In the genomic region with DNA sequence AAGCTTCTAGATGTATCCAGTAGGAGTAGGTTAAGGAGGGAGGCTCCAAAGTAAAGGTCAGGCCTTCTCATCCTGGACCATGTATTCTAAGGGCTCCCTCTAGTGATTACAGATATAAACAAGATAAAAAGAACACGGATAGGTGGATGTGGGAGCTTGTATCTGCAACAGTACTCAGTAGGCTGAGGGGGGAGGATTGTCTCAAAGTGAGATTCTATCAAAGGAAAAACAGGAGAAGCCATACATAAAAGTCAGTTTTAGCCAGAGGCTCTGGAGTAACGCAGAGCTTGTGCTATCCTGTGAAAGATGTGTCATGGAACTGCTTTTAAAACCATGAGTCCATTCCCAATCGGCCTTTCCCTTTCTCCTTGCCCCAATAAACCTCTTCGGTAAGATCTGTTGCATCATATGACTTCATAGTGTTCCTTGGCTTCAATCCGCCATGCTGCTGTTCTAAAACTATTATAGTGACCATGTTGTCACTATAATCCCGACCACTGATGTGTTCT, we compare ENCODE assay signal across 8 mouse cellular contexts. TPM values are rescaled to one million over a fixed set of nuclear protein-coding genes. Genes with fewer than 3 reads are reported as not detected.
DNase-seq lines count a peak whose midpoint lies in the region; ATAC-seq and TF ChIP-seq lines count a peak whose summit lies in the region.

No protein-coding gene starts in this region.

- peaks cover 12% of the 10 kb centered on the region; the same call in 1 of the 2 replicates for H3K4me1 ChIP-seq in liver, adult 2 months (ENCODE audit: control insufficient read depth, insufficient read depth, low read length)
- H3K4me1 ChIP-seq in brown adipose tissue, adult 24 weeks (ENCODE audit: control insufficient read depth, insufficient read depth, insufficient read length, low read length): peaks cover 3% of the 10 kb centered on the region; the same call in 1 of the 2 replicates
- H3K4me1 ChIP-seq in forebrain, embryonic 16.5 days (replicated peaks; ENCODE audit: control insufficient read depth, insufficient read depth, low read length): peaks cover 14% of the 10 kb centered on the region
- peaks cover 3% of the 10 kb centered on the region; the same call in 1 of the 2 replicates for H3K4me1 ChIP-seq in kidney, adult 2 months (ENCODE audit: control insufficient read depth, insufficient read depth, low read length)
- H3K4me1 ChIP-seq in liver, embryonic 16.5 days (ENCODE audit: control insufficient read depth, low read depth, low read length): peaks cover 16% of the 10 kb centered on the region
- peaks cover 20% of the 10 kb centered on the region for H3K4me1 ChIP-seq in neural tube, embryonic 15.5 days

- no peaks in the 10 kb centered on the region for H3K79me2 ChIP-seq in liver, adult 2 months (ENCODE audit: control insufficient read depth, insufficient read depth, low read length)

- no peaks in the 10 kb centered on the region for H3K9me3 ChIP-seq in forebrain, embryonic 16.5 days (ENCODE audit: control insufficient read depth, low read length)
- no peaks in the 10 kb centered on the region for H3K9me3 ChIP-seq in liver, embryonic 16.5 days (replicated peaks; ENCODE audit: control insufficient read depth, low read length)
- H3K9me3 ChIP-seq in neural tube, embryonic 15.5 days (replicated peaks): no peaks in the 10 kb centered on the region

- no peaks in the 10 kb centered on the region for H3K27me3 ChIP-seq in liver, adult 2 months (ENCODE audit: control insufficient read depth, insufficient read depth, low read length)
- no peaks in the 10 kb centered on the region for H3K27me3 ChIP-seq in forebrain, embryonic 16.5 days (replicated peaks; ENCODE audit: control insufficient read depth, insufficient read depth, low read length)
- H3K27me3 ChIP-seq in kidney, adult 2 months (replicated peaks; ENCODE audit: control insufficient read depth, insufficient read depth, low read length): no peaks in the 10 kb centered on the region
- no peaks in the 10 kb centered on the region for H3K27me3 ChIP-seq in liver, embryonic 16.5 days (ENCODE audit: control insufficient read depth, insufficient read depth, low read depth, low read length)
- H3K27me3 ChIP-seq in neural tube, embryonic 15.5 days (replicated peaks): no peaks in the 10 kb centered on the region

- peak; percentile 21 for ATAC-seq in forebrain, embryonic 16.5 days
- no peak for ATAC-seq in liver, embryonic 16.5 days (ENCODE audit: low read depth)
- ATAC-seq in neural tube, embryonic 15.5 days (ENCODE audit: low FRiP score): peak; percentile 42

- no peaks in the 10 kb centered on the region for H3K36me3 ChIP-seq in liver, adult 2 months (ENCODE audit: control insufficient read depth, insufficient read depth, low read length)
- H3K36me3 ChIP-seq in forebrain, embryonic 16.5 days (ENCODE audit: control insufficient read depth, insufficient read depth): no peaks in the 10 kb centered on the region
- H3K36me3 ChIP-seq in kidney, adult 2 months (ENCODE audit: control insufficient read depth, insufficient read depth, low read length): no peaks in the 10 kb centered on the region
- H3K36me3 ChIP-seq in liver, embryonic 16.5 days (ENCODE audit: control insufficient read depth, insufficient read depth): no peaks in the 10 kb centered on the region
- no peaks in the 10 kb centered on the region for H3K36me3 ChIP-seq in neural tube, embryonic 15.5 days

- TF ChIP-seq CTCF in liver, adult 2 months (IDR thresholded peaks at IDR 0.05; ENCODE audit: low read depth, low read length): 0 out of 2 replicates have a peak, but pooled peaks have one; percentile 17
- TF ChIP-seq CTCF in kidney, adult 2 months (conservative IDR thresholded peaks at IDR 0.05; ENCODE audit: insufficient read depth, insufficient read length, low read depth, low read length): 0 out of 2 replicates have a peak, but pooled peaks have one; percentile 11

- H3K4me2 ChIP-seq in forebrain, embryonic 16.5 days (ENCODE audit: low read length): peak overlapping the region; percentile 62
- H3K4me2 ChIP-seq in liver, embryonic 16.5 days (ENCODE audit: low read depth, low read length): peak overlapping the region; percentile 85
- peak overlapping the region; percentile 59 for H3K4me2 ChIP-seq in neural tube, embryonic 15.5 days

- peak; percentile 80 for DNase-seq in liver, adult 2 months (ENCODE audit: extremely low read depth, low read depth, low spot score)
- DNase-seq in liver: no peak
- DNase-seq in kidney, adult 2 months: peak; percentile 77
- no peak for DNase-seq in thymus, postnatal 36 days

- peak overlapping the region; percentile 54; the same call in 1 of the 2 replicates for H3K4me3 ChIP-seq in liver, adult 2 months (ENCODE audit: insufficient read depth, low read depth, low read length)
- H3K4me3 ChIP-seq in brown adipose tissue, adult 24 weeks (ENCODE audit: insufficient read depth, low read depth, low read length): peak overlapping the region; percentile 73
- H3K4me3 ChIP-seq in forebrain, embryonic 16.5 days (replicated peaks; ENCODE audit: low read length): peak overlapping the region; percentile 82
- H3K4me3 ChIP-seq in kidney, adult 2 months (ENCODE audit: insufficient read depth, low read depth, low read length): peak overlapping the region; percentile 78
- peak overlapping the region; percentile 70 for H3K4me3 ChIP-seq in liver, embryonic 16.5 days (ENCODE audit: low read depth, low read length)
- H3K4me3 ChIP-seq in neural tube, embryonic 15.5 days (replicated peaks): peak overlapping the region; percentile 77

- peak overlapping the region; percentile 58 for H3K9ac ChIP-seq in liver, adult 2 months (ENCODE audit: low read depth, low read length)
- peak overlapping the region; percentile 67 for H3K9ac ChIP-seq in forebrain, embryonic 16.5 days (replicated peaks; ENCODE audit: low read depth, low read length)
- peak overlapping the region; percentile 59 for H3K9ac ChIP-seq in liver, embryonic 16.5 days (ENCODE audit: low read depth, low read length)
- H3K9ac ChIP-seq in neural tube, embryonic 15.5 days (replicated peaks): peak overlapping the region; percentile 64

- 12% methylated on average over 6 of the region's 6 CpGs for WGBS in liver, adult 2 months
- 39% methylated on average over 6 of the region's 6 CpGs for WGBS in forebrain, embryonic 16.5 days
- WGBS in kidney, adult 2 months: 14% methylated on average over 6 of the region's 6 CpGs
- 34% methylated on average over 6 of the region's 6 CpGs for WGBS in liver, embryonic 16.5 days (ENCODE audit: insufficient replicate concordance)
- 33% methylated on average over 6 of the region's 6 CpGs for WGBS in neural tube, embryonic 15.5 days

- no peak for TF ChIP-seq POLR2A in liver, adult 2 months (IDR thresholded peaks at IDR 0.05; ENCODE audit: extremely low read depth, insufficient read depth, low read length)
- no peak for TF ChIP-seq POLR2A in kidney, adult 2 months (IDR thresholded peaks at IDR 0.05; ENCODE audit: low read depth, low read length)

- H3K27ac ChIP-seq in liver, adult 2 months (replicated peaks; ENCODE audit: insufficient read depth, low read depth, low read length): peak overlapping the region; percentile 95
- H3K27ac ChIP-seq in brown adipose tissue, adult 24 weeks (replicated peaks; ENCODE audit: low read depth, low read length): peak overlapping the region; percentile 90
- H3K27ac ChIP-seq in forebrain, embryonic 16.5 days (ENCODE audit: low read length): peak overlapping the region; percentile 96
- H3K27ac ChIP-seq in kidney, adult 2 months (ENCODE audit: insufficient read depth, low read depth, low read length): peak overlapping the region; percentile 61; the same call in 1 of the 2 replicates
- H3K27ac ChIP-seq in liver, embryonic 16.5 days (ENCODE audit: low read length): peak overlapping the region; percentile 79
- H3K27ac ChIP-seq in neural tube, embryonic 15.5 days (replicated peaks): peak overlapping the region; percentile 95

RNA-seq across cellular contexts. Expression of a gene that starts 0.8 kb away (rescaled TPM):
- 11.7 and 16.3 TPM in 2 replicates for total RNA-seq in liver, adult 2 months (2014; rRNA removed)
- 19.3 and 21.9 TPM in 2 replicates for polyA plus RNA-seq in liver, adult 2 months (2012; rRNA removed)
- polyA plus RNA-seq in brown adipose tissue, adult 24 weeks (2012; ENCODE audit: insufficient read depth, insufficient read length, missing spikeins): 36.8 and 56.8 TPM in 2 replicates
- polyA plus RNA-seq in forebrain, embryonic 16.5 days (2015; fragmentation: Nextera tagmentation; extraction: Ambion mirVana): 56.7 and 58.5 TPM in 2 replicates
- 15.7 and 21.2 TPM in 2 replicates for polyA plus RNA-seq in kidney, adult 2 months (2012; rRNA removed)
- polyA plus RNA-seq in liver, embryonic 16.5 days (2015; fragmentation: Nextera tagmentation; extraction: Ambion mirVana): 20.5 and 26.3 TPM in 2 replicates
- polyA plus RNA-seq in neural tube, embryonic 15.5 days (2015; fragmentation: Nextera tagmentation; extraction: Ambion mirVana): 42.6 and 46.8 TPM in 2 replicates

RNA-seq across cellular contexts. Expression of a gene that starts 26.2 kb away (rescaled TPM):
- total RNA-seq in liver, adult 2 months (2014; rRNA removed): 25.4 and 28.8 TPM in 2 replicates
- polyA plus RNA-seq in liver, adult 2 months (2012; rRNA removed): 5.8 and 6.4 TPM in 2 replicates
- polyA plus RNA-seq in brown adipose tissue, adult 24 weeks (2012; ENCODE audit: insufficient read depth, insufficient read length, missing spikeins): 16.2 and 18.3 TPM in 2 replicates
- 37.3 and 37.6 TPM in 2 replicates for polyA plus RNA-seq in forebrain, embryonic 16.5 days (2015; fragmentation: Nextera tagmentation; extraction: Ambion mirVana)
- polyA plus RNA-seq in kidney, adult 2 months (2012; rRNA removed): 8.7 and 9.5 TPM in 2 replicates
- 2.3 and 3.1 TPM in 2 replicates for polyA plus RNA-seq in liver, embryonic 16.5 days (2015; fragmentation: Nextera tagmentation; extraction: Ambion mirVana)
- 23.3 and 28.8 TPM in 2 replicates for polyA plus RNA-seq in neural tube, embryonic 15.5 days (2015; fragmentation: Nextera tagmentation; extraction: Ambion mirVana)

RNA-seq across cellular contexts. Expression of a gene that starts 56.0 kb away (rescaled TPM):
- not detected in 2 replicates for total RNA-seq in liver, adult 2 months (2014; rRNA removed)
- not detected in 2 replicates for polyA plus RNA-seq in liver, adult 2 months (2012; rRNA removed)
- polyA plus RNA-seq in brown adipose tissue, adult 24 weeks (2012; ENCODE audit: insufficient read depth, insufficient read length, missing spikeins): not detected in 2 replicates
- polyA plus RNA-seq in forebrain, embryonic 16.5 days (2015; fragmentation: Nextera tagmentation; extraction: Ambion mirVana): 1.7 and 2.7 TPM in 2 replicates
- 0.25 TPM in 1 of 2 replicates, not detected in the other for polyA plus RNA-seq in kidney, adult 2 months (2012; rRNA removed)
- polyA plus RNA-seq in liver, embryonic 16.5 days (2015; fragmentation: Nextera tagmentation; extraction: Ambion mirVana): 0.15 and 0.16 TPM in 2 replicates
- polyA plus RNA-seq in neural tube, embryonic 15.5 days (2015; fragmentation: Nextera tagmentation; extraction: Ambion mirVana): 4.0 and 6.3 TPM in 2 replicates

Comparison
In these comparisons a context has a peak if more than half of its experiments do, and no peak if none do; other contexts are left out.
1. DNase-seq: peak in liver, adult 2 months (single experiment) and kidney, adult 2 months (single experiment); none in liver (single experiment) and thymus, postnatal 36 days (0 of 2).
2. Peak in every context shown above with its lines, with median percentiles within 50 percentile points of each other: H3K27ac ChIP-seq, H3K4me3 ChIP-seq, H3K9ac ChIP-seq and H3K4me2 ChIP-seq.